Mouse (Mus musculus) cerebellum, adult 2 months (tissue): ENCODE measurements around the gene Kifc5b. TPM values are rescaled to one million over a fixed set of nuclear protein-coding genes. Genes with fewer than 3 reads are reported as not detected.

ENCODE experiments used
- DNase-seq, 2 experiments: peaks; one replicate each; pipeline ENCODE4 v3.0.0; 2021
- H3K27ac ChIP-seq: fragments of 200-500 bp; 2 replicates; pipeline ENCODE4 v1.5.1; 2012; ENCODE audit warnings: low read length, control low read depth, inconsistent platforms; ENCODE audit not compliant: insufficient read depth
- H3K27me3 ChIP-seq: fragments of 200-500 bp; 2 replicates; pipeline ENCODE4 v1.6.1; 2012; ENCODE audit warnings: inconsistent platforms, mild to moderate bottlenecking, low read length, moderate library complexity; ENCODE audit not compliant: control insufficient read depth, insufficient read depth
- H3K4me1 ChIP-seq: fragments of 200-500 bp; 2 replicates; pipeline ENCODE4 v1.6.1; 2011; ENCODE audit warnings: low read length; ENCODE audit not compliant: control insufficient read depth, insufficient read depth
- H3K4me3 ChIP-seq: fragments of 200-500 bp; replicated peaks from 2 replicates; pipeline ENCODE3; 2011; ENCODE audit warnings: mild to moderate bottlenecking, low read depth, low read length, control low read depth; ENCODE audit not compliant: insufficient read depth
- CTCF ChIP-seq: fragments of 200-500 bp; IDR thresholded peaks from 2 replicates; pipeline ENCODE4 v1.5.1; 2011; ENCODE audit warnings: low read depth, mild to moderate bottlenecking, control low read depth, low read length, moderate library complexity, borderline replicate concordance; ENCODE audit not compliant: insufficient read depth
- POLR2A ChIP-seq: fragments of 200-500 bp; IDR thresholded peaks from 2 replicates; pipeline ENCODE4 v1.6.1; 2011; ENCODE audit warnings: low read length, control low read depth, borderline replicate concordance; ENCODE audit not compliant: insufficient read depth
- WGBS: fragments of 180-500 bp; shearing (Covaris S2); methylation state at CpG from one replicate; pipeline ENCODE4 v1.1.7; 2018; 5-methylcytosine and 5-hydroxymethylcytosine counted together
- polyA plus RNA-seq: library from polyadenylated mRNA; depleted of rRNA; stranded (reverse); fragments of >200 nt; gene quantifications from 2 replicates; pipeline ENCODE4 v1.2.3, GENCODE M21; 2012

The Kifc5b gene
- polyA plus RNA-seq, 1 experiment, result 5.9 TPM

DNA sequence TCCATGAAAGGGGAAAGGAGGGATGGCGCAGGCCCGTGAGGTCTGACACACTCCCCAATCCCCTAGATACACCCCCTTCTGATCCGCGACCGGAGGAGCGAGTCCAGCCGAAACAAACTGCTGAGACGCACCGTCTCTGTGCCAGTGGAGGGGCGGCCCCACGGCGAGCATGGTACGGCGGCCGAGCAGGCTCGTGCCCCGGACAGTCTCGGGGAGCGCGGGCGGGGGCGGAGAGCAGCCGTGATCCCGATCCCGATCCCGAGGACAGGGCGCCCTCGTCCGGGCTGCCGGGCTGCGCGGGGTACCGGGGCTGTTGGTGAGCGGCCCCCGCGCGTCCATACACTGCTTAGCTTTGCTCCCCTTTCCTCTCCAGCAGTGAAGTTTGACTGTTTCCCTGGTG is 29.7 kb downstream of the Kifc5b start:
- Histone ChIP-seq H3K27me3 (no peaks in the 10 kb centered on the region), H3K4me1 (peaks cover 25% of the 10 kb centered on the region), H3K27ac (peak overlapping the region; percentile 51), H3K4me3 (peak overlapping the region; percentile 65)
- peak; percentile 56; the same call in 1 of the 2 replicates for TF ChIP-seq POLR2A
- peak; percentile 41; the same call in 1 of the 2 replicates for TF ChIP-seq CTCF
- DNase-seq, result peak; percentile 86 to 88
- WGBS, result 2% methylated on average over 26 of the region's 37 CpGs

DNA sequence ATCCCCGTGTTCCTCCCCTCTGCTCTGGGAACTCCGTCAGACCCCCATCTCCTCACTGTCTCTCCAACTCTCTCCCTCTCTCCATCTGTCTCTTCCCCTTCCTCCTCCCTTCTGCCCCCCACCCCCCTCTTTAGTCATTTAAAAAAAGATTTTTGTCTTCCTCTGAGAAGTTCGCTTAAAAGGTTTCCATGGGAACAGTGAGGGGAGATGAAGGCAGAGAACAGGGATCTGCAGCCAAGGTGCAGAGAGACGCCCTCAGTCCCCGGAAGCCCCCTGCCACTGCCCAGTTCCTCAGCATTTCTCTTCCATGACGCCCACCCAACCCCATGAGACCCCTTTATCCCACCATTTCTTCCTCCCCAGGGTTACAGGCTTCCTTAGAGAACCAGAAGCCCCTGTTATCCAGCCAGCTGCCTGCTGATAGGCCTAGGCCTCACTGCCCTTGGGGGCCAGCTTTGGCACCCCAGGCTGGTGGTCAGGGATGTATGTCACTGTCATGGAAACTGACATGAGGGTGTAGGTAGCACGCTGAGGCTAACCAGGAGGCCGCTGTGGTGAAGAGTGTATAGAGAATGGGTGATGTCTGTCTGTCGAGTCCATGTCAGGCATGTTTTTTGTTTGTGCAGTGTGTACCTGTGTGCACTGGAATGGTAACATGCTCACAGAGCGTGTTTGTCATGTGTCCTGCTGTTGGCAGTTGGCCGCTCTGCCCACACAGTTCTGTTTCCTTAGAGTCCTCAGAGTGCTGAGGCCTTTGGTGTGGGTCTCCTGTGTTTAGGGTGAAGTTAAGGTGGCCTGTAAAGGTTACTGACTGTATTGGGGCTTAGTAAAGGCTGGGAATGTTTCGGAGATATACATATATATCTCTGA is 30.6 kb downstream of the Kifc5b start:
- Histone ChIP-seq H3K27ac (no peak overlapping the region), H3K4me1 (peaks cover 25% of the 10 kb centered on the region), H3K4me3 (no peak overlapping the region), H3K27me3 (no peaks in the 10 kb centered on the region)
- no peak for DNase-seq
- 39% methylated on average over 12 of the region's 12 CpGs for WGBS
- TF ChIP-seq POLR2A (no peak), CTCF (no peak)

DNA sequence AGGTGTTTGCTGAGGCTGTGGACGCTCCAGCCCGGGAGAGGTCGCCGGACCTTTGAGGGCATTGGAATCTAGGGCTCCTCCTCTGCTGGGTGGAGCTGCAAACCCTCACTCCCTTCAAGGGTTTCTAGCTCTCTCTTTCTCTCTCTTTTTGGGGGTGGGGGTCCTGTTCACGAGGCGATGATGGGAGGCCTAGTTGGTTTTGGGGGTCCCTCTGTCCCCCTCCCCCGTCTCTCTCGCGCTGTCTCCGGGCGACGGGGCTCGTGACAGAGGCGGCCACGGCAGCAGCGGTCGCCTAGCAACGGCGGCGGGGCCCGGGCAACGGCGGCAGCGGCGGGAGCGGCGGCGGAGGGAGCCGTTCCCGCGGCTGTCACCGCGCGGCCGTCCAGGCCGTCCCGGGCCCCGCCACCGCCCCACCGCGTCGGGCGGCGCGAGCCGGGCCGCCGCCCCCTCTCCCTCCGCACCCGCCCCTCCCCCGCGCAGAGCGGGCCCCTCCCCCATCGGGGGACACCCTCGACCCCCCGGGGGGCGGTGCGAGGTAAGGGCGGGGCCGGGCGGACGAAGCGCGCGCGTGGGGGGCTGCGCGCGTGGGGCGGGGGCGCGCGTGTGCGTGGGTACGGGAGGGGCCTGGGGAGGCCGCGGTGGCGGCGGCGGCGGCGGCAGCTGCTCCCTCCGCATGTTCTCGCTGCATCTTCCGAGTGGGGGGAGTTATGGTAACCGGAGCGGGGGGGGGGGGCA is 31.6 kb downstream of the Kifc5b start:
- TF ChIP-seq CTCF (no peak), POLR2A (no peak)
- Histone ChIP-seq H3K27me3 (no peaks in the 10 kb centered on the region), H3K4me1 (peaks cover 30% of the 10 kb centered on the region), H3K4me3 (peak overlapping the region; percentile 70), H3K27ac (no peak overlapping the region)
- DNase-seq, result peak; percentile 63 to 68
- under 1% methylated on average over 70 of the region's 87 CpGs for WGBS

DNA sequence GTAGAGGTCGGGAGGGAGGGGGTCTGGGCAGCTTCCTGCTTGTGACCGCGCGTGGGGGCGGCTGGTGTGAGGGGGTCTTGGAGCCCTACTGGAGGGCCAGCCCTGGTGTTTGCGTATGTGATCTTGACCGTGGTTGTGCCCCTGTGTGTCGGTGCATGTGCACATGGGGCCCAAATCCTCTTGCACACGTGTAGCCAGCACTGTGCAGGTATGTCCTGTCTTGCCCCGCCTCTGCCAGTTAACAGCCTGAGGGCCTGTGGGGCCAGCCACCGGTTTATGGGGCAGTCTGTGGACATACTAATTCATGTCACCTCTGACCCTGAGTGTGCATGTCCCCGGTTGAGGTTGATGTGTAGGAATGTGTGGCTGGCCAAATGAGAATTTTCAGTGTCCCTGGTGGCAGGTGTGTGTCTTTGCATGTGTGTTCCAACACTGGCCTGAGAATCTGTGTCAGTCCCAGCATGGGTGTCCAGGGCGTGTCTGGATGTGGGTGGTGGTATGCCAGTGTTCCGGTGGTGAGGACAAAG is 32.2 kb downstream of the Kifc5b start:
- Histone ChIP-seq H3K4me3 (peak overlapping the region; percentile 53), H3K4me1 (peaks cover 32% of the 10 kb centered on the region), H3K27me3 (no peaks in the 10 kb centered on the region), H3K27ac (no peak overlapping the region)
- TF ChIP-seq POLR2A (no peak), CTCF (peak; percentile 48)
- peak in 1 of 2 experiments; percentile 49 for DNase-seq
- WGBS, result 3% methylated on average over 13 of the region's 14 CpGs

DNA sequence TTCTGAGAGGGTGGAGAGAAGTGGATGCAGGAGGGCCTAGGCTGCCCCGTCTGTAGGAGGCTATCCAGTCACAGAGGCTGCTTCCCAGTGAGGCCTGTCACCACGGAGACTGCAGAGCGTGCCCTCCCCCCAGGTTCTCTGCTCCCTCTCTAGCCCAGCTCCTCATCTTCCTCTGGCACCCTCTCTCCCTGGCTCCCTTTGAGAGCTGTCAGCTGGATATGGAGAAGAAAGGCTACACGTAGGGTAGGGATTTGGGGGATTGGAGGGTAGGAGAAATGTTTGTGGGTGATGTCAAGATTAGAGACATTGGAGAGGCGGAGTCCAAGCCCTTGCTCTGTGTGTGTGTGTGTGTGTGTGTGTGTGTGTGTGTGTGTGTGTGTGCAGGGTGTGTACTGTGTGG is 33.0 kb downstream of the Kifc5b start:
- Histone ChIP-seq H3K4me1 (peaks cover 32% of the 10 kb centered on the region), H3K27me3 (no peaks in the 10 kb centered on the region), H3K27ac (no peak overlapping the region), H3K4me3 (no peak overlapping the region)
- no peak for TF ChIP-seq CTCF
- no peak for TF ChIP-seq POLR2A
- 49% methylated on average over 5 of the region's 5 CpGs for WGBS
- DNase-seq, result peak in 1 of 2 experiments; percentile 21

DNA sequence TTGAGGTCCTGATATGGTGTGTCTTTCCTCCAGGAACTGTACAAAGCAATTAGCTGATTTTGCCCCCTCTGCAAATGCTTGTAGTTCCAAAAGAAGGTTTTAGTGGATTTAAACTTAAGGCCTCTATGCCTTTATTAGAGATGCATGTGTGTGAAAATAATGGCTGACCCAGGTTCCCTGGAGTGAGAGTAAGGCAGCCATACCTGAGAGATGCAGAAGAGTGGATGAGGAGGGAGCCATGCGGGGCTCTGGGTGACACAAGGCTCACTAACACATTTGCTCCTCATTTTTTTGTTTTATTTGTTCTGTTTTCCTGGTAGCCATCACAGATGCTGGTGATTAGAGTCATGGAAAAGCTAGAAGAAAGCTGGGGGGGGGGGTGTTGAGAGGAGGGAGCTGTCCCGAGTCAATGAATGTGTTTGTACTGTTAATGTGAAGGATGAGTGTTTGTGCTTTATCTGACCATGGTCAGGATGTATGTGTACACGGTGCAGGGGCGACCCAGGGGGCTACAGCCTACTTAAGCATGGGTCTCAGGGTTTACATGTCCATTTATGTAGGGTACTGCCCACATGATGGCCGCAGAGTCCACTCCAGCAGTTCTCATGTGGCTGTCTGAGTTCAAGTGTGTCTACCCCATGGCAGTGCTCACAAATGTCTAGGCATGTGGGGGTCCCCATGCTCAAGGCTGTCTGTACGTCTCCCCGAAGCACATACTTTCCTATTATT is 33.8 kb downstream of the Kifc5b start:
- no peak overlapping the region for H3K27ac ChIP-seq
- H3K27me3 ChIP-seq, result no peaks in the 10 kb centered on the region
- H3K4me1 ChIP-seq, result peaks cover 31% of the 10 kb centered on the region

DNA sequence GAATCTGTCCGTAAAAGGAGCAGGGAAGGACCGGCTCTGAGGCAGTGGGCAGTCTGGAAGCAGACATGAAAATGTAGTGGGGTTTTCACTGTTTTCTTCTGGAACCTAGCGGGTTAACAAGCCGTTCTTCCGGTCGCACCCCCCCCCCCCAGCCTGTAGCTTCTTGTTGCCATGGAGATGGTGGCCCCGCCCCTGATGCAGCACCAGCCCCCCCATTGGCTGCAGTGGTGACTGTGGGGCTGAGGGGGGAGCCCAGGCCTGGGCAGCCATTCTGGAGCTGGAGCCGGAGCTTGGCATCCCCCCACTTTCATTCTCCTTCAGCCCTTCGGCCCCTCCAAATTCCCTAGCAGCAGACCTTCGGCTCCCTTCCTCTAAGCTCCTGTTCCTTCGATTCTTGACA is 34.5 kb downstream of the Kifc5b start:
- 20% methylated on average over 11 of the region's 11 CpGs for WGBS
- no peaks in the 10 kb centered on the region for H3K27me3 ChIP-seq
- no peak for TF ChIP-seq POLR2A
- no peak for TF ChIP-seq CTCF
- H3K4me1 ChIP-seq, result peaks cover 27% of the 10 kb centered on the region
- H3K4me3 ChIP-seq, result no peak overlapping the region
- no peak overlapping the region for H3K27ac ChIP-seq
- DNase-seq, result no peak

More for the DNA sequence above, 33.8 kb downstream of the Kifc5b start:
- DNase-seq, result no peak
- WGBS, result 51% methylated on average over 7 of the region's 7 CpGs
- TF ChIP-seq CTCF, result no peak
- no peak for TF ChIP-seq POLR2A
- no peak overlapping the region for H3K4me3 ChIP-seq
